Mouse (Mus musculus) heart, embryonic 15.5 days (tissue): ENCODE results near the gene Hsd11b1. TPM values are rescaled to one million over a fixed set of nuclear protein-coding genes. Genes with fewer than 3 reads are reported as not detected.

ENCODE experiments used
- ATAC-seq: fragments of 200-750 bp; cut with Nextera tagmentation; replicated peaks from 2 replicates; pipeline ENCODE4 v1.8.0; 2017; ENCODE audit warnings: low read depth, moderate TSS enrichment; ENCODE audit not compliant: insufficient number of reproducible peaks, insufficient read depth, low FRiP score
- H3K27ac ChIP-seq: fragments of 300-500 bp; sonication (generic); 2 replicates; pipeline ENCODE4 v1.5.1; 2015; ENCODE audit warnings: mild to moderate bottlenecking, inconsistent platforms
- H3K27me3 ChIP-seq: fragments of 300-500 bp; sonication (generic); 2 replicates; pipeline ENCODE4 v1.6.1; 2015; ENCODE audit warnings: inconsistent platforms
- H3K36me3 ChIP-seq: fragments of 300-500 bp; sonication (generic); 2 replicates; pipeline ENCODE4 v1.6.1; 2015; ENCODE audit warnings: mild to moderate bottlenecking, inconsistent platforms
- H3K4me1 ChIP-seq: fragments of 300-500 bp; sonication (generic); replicated peaks from 2 replicates; pipeline ENCODE4 v1.6.1; 2015; ENCODE audit warnings: inconsistent platforms
- H3K4me2 ChIP-seq: fragments of 300-500 bp; sonication (generic); 2 replicates; pipeline ENCODE4 v1.6.1; 2015; ENCODE audit warnings: inconsistent platforms, mild to moderate bottlenecking, moderate library complexity
- H3K4me3 ChIP-seq: fragments of 300-500 bp; sonication (generic); 2 replicates; pipeline ENCODE4 v1.5.1; 2015; ENCODE audit warnings: mild to moderate bottlenecking, inconsistent platforms
- H3K9ac ChIP-seq: fragments of 300-500 bp; sonication (generic); 2 replicates; pipeline ENCODE4 v1.6.1; 2015; ENCODE audit warnings: mild to moderate bottlenecking, inconsistent platforms
- H3K9me3 ChIP-seq: fragments of 300-500 bp; sonication (generic); replicated peaks from 2 replicates; pipeline ENCODE4 v1.6.1; 2016; ENCODE audit warnings: inconsistent platforms
- WGBS: fragments of 180-500 bp; shearing (Covaris S2); methylation state at CpG from one replicate; pipeline ENCODE4 v1.1.7; 2015; ENCODE audit warnings: mixed read lengths; 5-methylcytosine and 5-hydroxymethylcytosine counted together
- polyA plus RNA-seq: library from polyadenylated mRNA; unstranded; fragments of >200 nt; fragmentation: Nextera tagmentation; extraction: Ambion mirVana; gene quantifications from 2 replicates; pipeline ENCODE4 v1.2.1, GENCODE M21; 2015

The Hsd11b1 gene
- polyA plus RNA-seq, 1 experiment from 2014 or later = 1.9 TPM

- no peak for ATAC-seq
- no peaks in the 10 kb centered on the region for H3K36me3 ChIP-seq
- H3K4me1 ChIP-seq = peaks cover 7% of the 10 kb centered on the region; the same call in 1 of the 2 replicates
- H3K27me3 ChIP-seq = no peaks in the 10 kb centered on the region
- 40% methylated on average over 6 of the region's 6 CpGs for WGBS
- H3K9me3 ChIP-seq = no peaks in the 10 kb centered on the region
- H3K27ac ChIP-seq = no peak overlapping the region
- H3K4me2 ChIP-seq = no peak overlapping the region
- H3K9ac ChIP-seq = no peak overlapping the region
- H3K4me3 ChIP-seq = no peak overlapping the region
These were observed 14.7 kb upstream of the Hsd11b1 start for GRCm38 (mm10) chr1:193278414-193279045.

GRCm38 (mm10) chr1:193274407-193275071 is 10.7 kb upstream of the Hsd11b1 start:
- H3K27me3 ChIP-seq = no peaks in the 10 kb centered on the region
- no peak overlapping the region for H3K9ac ChIP-seq
- no peaks in the 10 kb centered on the region for H3K9me3 ChIP-seq
- no peak overlapping the region for H3K4me2 ChIP-seq
- no peak overlapping the region for H3K4me3 ChIP-seq
- WGBS = 79% methylated on average over 8 of the region's 8 CpGs
- peaks cover 22% of the 10 kb centered on the region for H3K4me1 ChIP-seq
- ATAC-seq = no peak
- H3K36me3 ChIP-seq = no peaks in the 10 kb centered on the region
- H3K27ac ChIP-seq = no peak overlapping the region

- peak; percentile 91 for ATAC-seq
- H3K9me3 ChIP-seq = no peaks in the 10 kb centered on the region
These were observed 9.2 kb upstream of the Hsd11b1 start, which contains the start of gene G0s2 for GRCm38 (mm10) chr1:193272916-193273601. Gene G0s2, minus strand, starts transcription at chr1:193273217.

GRCm38 (mm10) chr1:193272137-193272915 is 8.5 kb upstream of the Hsd11b1 start:
- no peaks in the 10 kb centered on the region for H3K36me3 ChIP-seq
- WGBS = 11% methylated on average over 24 of the region's 24 CpGs
- ATAC-seq = peak; percentile 53
- peak overlapping the region; percentile 67 for H3K4me3 ChIP-seq
- H3K27me3 ChIP-seq = no peaks in the 10 kb centered on the region
- peak overlapping the region; percentile 73 for H3K4me2 ChIP-seq
- no peaks in the 10 kb centered on the region for H3K9me3 ChIP-seq
- H3K4me1 ChIP-seq = peaks cover 16% of the 10 kb centered on the region
- peak overlapping the region; percentile 98 for H3K27ac ChIP-seq
- peak overlapping the region; percentile 87 for H3K9ac ChIP-seq

More at GRCm38 (mm10) chr1:193272916-193273601, 9.2 kb upstream of the Hsd11b1 start, which contains the start of gene G0s2:
- Histone ChIP-seq H3K27ac (peak within 1 kb of the TSS; percentile 98), H3K27me3 (no peaks in the 10 kb centered on the region), H3K9ac (peak within 1 kb of the TSS; percentile 87), H3K36me3 (no peaks in the 10 kb centered on the region), H3K4me2 (peak within 1 kb of the TSS; percentile 73), H3K4me1 (peaks cover 16% of the 10 kb centered on the region), H3K4me3 (peak within 1 kb of the TSS; percentile 67)
- under 1% methylated on average over 22 of the region's 23 CpGs for WGBS

- no peak for ATAC-seq
- Histone ChIP-seq H3K4me2 (peak overlapping the region; percentile 73), H3K36me3 (no peaks in the 10 kb centered on the region), H3K27me3 (no peaks in the 10 kb centered on the region), H3K4me1 (peaks cover 16% of the 10 kb centered on the region), H3K9me3 (no peaks in the 10 kb centered on the region), H3K27ac (peak overlapping the region; percentile 98), H3K4me3 (peak overlapping the region; percentile 67), H3K9ac (peak overlapping the region; percentile 87)
- 39% methylated on average over 6 of the region's 6 CpGs for WGBS
These were observed 7.3 kb upstream of the Hsd11b1 start for GRCm38 (mm10) chr1:193270965-193271763.

- no peak overlapping the region for H3K4me3 ChIP-seq
- H3K4me2 ChIP-seq = no peak overlapping the region
- H3K9ac ChIP-seq = no peak overlapping the region
- ATAC-seq = no peak
- no peaks in the 10 kb centered on the region for H3K36me3 ChIP-seq
- H3K4me1 ChIP-seq = peaks cover 22% of the 10 kb centered on the region
- no peaks in the 10 kb centered on the region for H3K9me3 ChIP-seq
- no peak overlapping the region for H3K27ac ChIP-seq
- H3K27me3 ChIP-seq = no peaks in the 10 kb centered on the region
These were observed 1.9 kb upstream of the Hsd11b1 start for GRCm38 (mm10) chr1:193265734-193266133.

GRCm38 (mm10) chr1:193263026-193263907 is 608 bp downstream of the Hsd11b1 start:
- 64% methylated on average over 8 of the region's 8 CpGs for WGBS

GRCm38 (mm10) chr1:193261897-193262548 is 1.9 kb downstream of the Hsd11b1 start:
- 48% methylated on average over 7 of the region's 7 CpGs for WGBS
- Histone ChIP-seq H3K27ac (peak overlapping the region; percentile 69), H3K4me2 (no peak overlapping the region), H3K4me1 (peaks cover 22% of the 10 kb centered on the region), H3K9ac (no peak overlapping the region), H3K36me3 (no peaks in the 10 kb centered on the region), H3K9me3 (no peaks in the 10 kb centered on the region), H3K4me3 (no peak overlapping the region), H3K27me3 (no peaks in the 10 kb centered on the region)
- peak; percentile 36; the same call in 1 of the 2 replicates for ATAC-seq

More at GRCm38 (mm10) chr1:193263026-193263907, 608 bp downstream of the Hsd11b1 start:
- Histone ChIP-seq H3K4me2 (0 out of 2 replicates have a peak overlapping the region, but pooled peaks have one; percentile 8), H3K27me3 (no peaks in the 10 kb centered on the region), H3K4me1 (peaks cover 21% of the 10 kb centered on the region), H3K36me3 (no peaks in the 10 kb centered on the region), H3K4me3 (no peak overlapping the region), H3K9me3 (no peaks in the 10 kb centered on the region), H3K27ac (peak overlapping the region; percentile 11; the same call in 1 of the 2 replicates), H3K9ac (no peak overlapping the region)
- no peak for ATAC-seq

GRCm38 (mm10) chr1:193259559-193259958 is 4.3 kb downstream of the Hsd11b1 start:
- Histone ChIP-seq H3K9ac (no peak overlapping the region), H3K4me3 (no peak overlapping the region), H3K4me2 (no peak overlapping the region), H3K9me3 (no peaks in the 10 kb centered on the region), H3K27ac (no peak overlapping the region), H3K4me1 (peaks cover 38% of the 10 kb centered on the region), H3K36me3 (no peaks in the 10 kb centered on the region), H3K27me3 (no peaks in the 10 kb centered on the region)
- WGBS = 73% methylated on average over 9 of the region's 9 CpGs
- ATAC-seq = no peak
